ENCODE assay signal across 27 mouse cellular contexts in the genomic region with DNA sequence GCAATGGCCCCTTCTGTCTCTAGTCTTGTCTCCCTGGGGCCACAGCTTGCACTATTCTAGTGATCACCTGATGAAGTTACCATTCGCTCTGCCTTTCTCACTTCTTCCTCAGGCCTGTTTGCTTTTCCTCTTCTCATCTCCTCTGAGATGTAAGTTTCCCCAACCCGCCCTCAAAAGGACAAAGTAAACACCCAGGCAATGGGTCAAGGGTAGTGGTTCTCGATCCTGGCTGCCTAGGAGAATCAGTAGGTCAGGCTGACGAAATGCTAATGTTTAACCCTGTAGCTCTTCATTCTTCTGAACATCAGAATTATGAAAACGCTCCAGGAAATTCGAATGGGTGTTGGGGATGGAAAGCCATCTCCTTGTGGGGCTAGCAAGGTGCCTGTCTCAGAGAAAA.
DNase-seq lines count a peak whose midpoint lies in the region; ATAC-seq and TF ChIP-seq lines count a peak whose summit lies in the region.
"Had no signal": no experiment of that assay in that cellular context is flagged by ENCODE, and none has a peak within 500 bp of the region (broad histone marks: within the 10 kb centered on the region; RNA-seq: fewer than 3 reads in every experiment).

No protein-coding gene starts in this region.

- H3K36me3 ChIP-seq in liver, embryonic 16.5 days (ENCODE audit: control insufficient read depth, insufficient read depth), result no peaks in the 10 kb centered on the region
- no peaks in the 10 kb centered on the region for H3K36me3 ChIP-seq in liver, embryonic 11.5 days (ENCODE audit: control insufficient read depth, insufficient read depth, low read length)
- H3K36me3 ChIP-seq in ES-Bruce4 (ENCODE audit: control insufficient read depth, insufficient read depth, low read length, poor library complexity, severe bottlenecking), result no peaks in the 10 kb centered on the region
- H3K36me3 ChIP-seq in embryonic facial prominence, embryonic 13.5 days, result no peaks in the 10 kb centered on the region
- H3K36me3 ChIP-seq: forebrain, embryonic 12.5 days; heart, embryonic 15.5 days; hindbrain, embryonic 15.5 days; intestine, embryonic 15.5 days; liver, embryonic 15.5 days; midbrain, embryonic 10.5 days; stomach, embryonic 15.5 days had no signal

- peak overlapping the region; percentile 6; the same call in 1 of the 2 replicates for H3K27ac ChIP-seq in liver, embryonic 16.5 days (ENCODE audit: low read length)
- no peak overlapping the region for H3K27ac ChIP-seq in liver, embryonic 11.5 days (ENCODE audit: low read depth, low read length)
- peak overlapping the region; percentile 68; the same call in 1 of the 2 replicates for H3K27ac ChIP-seq in ES-Bruce4 (ENCODE audit: insufficient read depth, low read length)
- 0 out of 2 replicates have a peak overlapping the region, but pooled peaks have one; percentile 33 for H3K27ac ChIP-seq in embryonic facial prominence, embryonic 13.5 days
- H3K27ac ChIP-seq: forebrain, embryonic 12.5 days; heart, embryonic 15.5 days; hindbrain, embryonic 15.5 days; intestine, embryonic 15.5 days; layer of hippocampus, adult 2 months; liver, embryonic 15.5 days; macrophage; midbrain, embryonic 10.5 days; stomach, embryonic 15.5 days had no signal

- ATAC-seq in liver, embryonic 16.5 days (ENCODE audit: low read depth), result no peak
- no peak for ATAC-seq in liver, embryonic 11.5 days (replicated peaks; ENCODE audit: low FRiP score)
- no peak for ATAC-seq in embryonic facial prominence, embryonic 13.5 days (ENCODE audit: insufficient number of reproducible peaks, insufficient read depth, low FRiP score, low TSS enrichment, low read depth)
- ATAC-seq: intestine, embryonic 15.5 days had no signal

- no peak overlapping the region for H3K4me2 ChIP-seq in liver, embryonic 16.5 days (ENCODE audit: low read depth, low read length)
- no peak overlapping the region for H3K4me2 ChIP-seq in liver, embryonic 11.5 days
- H3K4me2 ChIP-seq in embryonic facial prominence, embryonic 13.5 days, result no peak overlapping the region
- H3K4me2 ChIP-seq: forebrain, embryonic 12.5 days; heart, embryonic 15.5 days; hindbrain, embryonic 15.5 days; intestine, embryonic 15.5 days; liver, embryonic 15.5 days; stomach, embryonic 15.5 days had no signal

- peak; percentile 59 for DNase-seq in kidney, adult 9 months
- no peak for DNase-seq in kidney, postnatal 14 days
- no peak for DNase-seq in liver, embryonic 11.5 days (ENCODE audit: low spot score)
- no peak for DNase-seq in thymus, postnatal 4 days
- DNase-seq in spleen, postnatal 36 days (ENCODE audit: low spot score in 2 of 2), result no peak
- DNase-seq: adrenal gland, adult 2 months; cerebellum, adult 11-12 months; cerebellum, postnatal 10 days; gastrocnemius, postnatal 25 days; heart, adult 18-20 months; heart, postnatal 36 days; right cerebral cortex, adult 18-20 months; right cerebral cortex, postnatal 4 days; thymus, postnatal 36 days had no signal

- H3K27me3 ChIP-seq in liver, embryonic 16.5 days (ENCODE audit: control insufficient read depth, insufficient read depth, low read depth, low read length), result no peaks in the 10 kb centered on the region
- H3K27me3 ChIP-seq in liver, embryonic 11.5 days (replicated peaks; ENCODE audit: control insufficient read depth, insufficient read depth, low read length), result no peaks in the 10 kb centered on the region
- no peaks in the 10 kb centered on the region for H3K27me3 ChIP-seq in ES-Bruce4 (ENCODE audit: control insufficient read depth, insufficient read depth, low read length, poor library complexity, severe bottlenecking)
- no peaks in the 10 kb centered on the region for H3K27me3 ChIP-seq in embryonic facial prominence, embryonic 13.5 days
- H3K27me3 ChIP-seq: forebrain, embryonic 12.5 days; heart, embryonic 15.5 days; hindbrain, embryonic 15.5 days; intestine, embryonic 15.5 days; liver, embryonic 15.5 days; stomach, embryonic 15.5 days had no signal

- TF ChIP-seq CTCF in ES-Bruce4 (IDR thresholded peaks at IDR 0.05; ENCODE audit: low read depth, low read length), result no peak

- no peak for TF ChIP-seq POLR2A in ES-Bruce4 (IDR thresholded peaks at IDR 0.05; ENCODE audit: insufficient read depth, low read length)

- peaks cover 6% of the 10 kb centered on the region for H3K4me1 ChIP-seq in liver, embryonic 16.5 days (ENCODE audit: control insufficient read depth, low read depth, low read length)
- H3K4me1 ChIP-seq in liver, embryonic 11.5 days (replicated peaks; ENCODE audit: control insufficient read depth, insufficient read depth, low read length), result peaks cover 47% of the 10 kb centered on the region
- peaks cover 22% of the 10 kb centered on the region for H3K4me1 ChIP-seq in ES-Bruce4 (ENCODE audit: control insufficient read depth, insufficient read depth, low read length)
- H3K4me1 ChIP-seq in embryonic facial prominence, embryonic 13.5 days, result peaks cover 71% of the 10 kb centered on the region
- H3K4me1 ChIP-seq: hindbrain, embryonic 15.5 days had no signal

- no peak overlapping the region for H3K9ac ChIP-seq in liver, embryonic 16.5 days (ENCODE audit: low read depth, low read length)
- no peak overlapping the region for H3K9ac ChIP-seq in liver, embryonic 11.5 days (ENCODE audit: low read depth, low read length)
- no peak overlapping the region for H3K9ac ChIP-seq in ES-Bruce4 (ENCODE audit: low read depth, poor library complexity, severe bottlenecking)
- no peak overlapping the region for H3K9ac ChIP-seq in embryonic facial prominence, embryonic 13.5 days
- H3K9ac ChIP-seq: forebrain, embryonic 12.5 days; heart, embryonic 15.5 days; hindbrain, embryonic 15.5 days; intestine, embryonic 15.5 days; liver, embryonic 15.5 days; stomach, embryonic 15.5 days had no signal

- no peak overlapping the region for H3K4me3 ChIP-seq in liver, embryonic 16.5 days (ENCODE audit: low read depth, low read length)
- H3K4me3 ChIP-seq in liver, embryonic 11.5 days (ENCODE audit: low read depth, low read length), result no peak overlapping the region
- no peak overlapping the region for H3K4me3 ChIP-seq in ES-Bruce4 (ENCODE audit: low read depth, low read length)
- no peak overlapping the region for H3K4me3 ChIP-seq in embryonic facial prominence, embryonic 13.5 days
- H3K4me3 ChIP-seq: erythroblast, embryonic 14.5 days; forebrain, embryonic 12.5 days; heart, embryonic 15.5 days; hindbrain, embryonic 15.5 days; intestine, embryonic 15.5 days; layer of hippocampus, adult 2 months; liver, embryonic 15.5 days; midbrain, embryonic 10.5 days; stomach, embryonic 15.5 days had no signal

- 48% methylated on average over 6 of the region's 6 CpGs for WGBS in liver, embryonic 16.5 days (ENCODE audit: insufficient replicate concordance)
- 74% methylated on average over 6 of the region's 6 CpGs for WGBS in liver, embryonic 11.5 days
- 88% methylated on average over 6 of the region's 6 CpGs for WGBS in embryonic facial prominence, embryonic 13.5 days

- H3K9me3 ChIP-seq in liver, embryonic 16.5 days (replicated peaks; ENCODE audit: control insufficient read depth, low read length), result no peaks in the 10 kb centered on the region
- H3K9me3 ChIP-seq in liver, embryonic 11.5 days (ENCODE audit: control insufficient read depth, low read length), result no peaks in the 10 kb centered on the region
- no peaks in the 10 kb centered on the region for H3K9me3 ChIP-seq in ES-Bruce4 (replicated peaks; ENCODE audit: control insufficient read depth, insufficient read depth, low read length, poor library complexity, severe bottlenecking)
- no peaks in the 10 kb centered on the region; the same call in 1 of the 2 replicates for H3K9me3 ChIP-seq in embryonic facial prominence, embryonic 13.5 days
- H3K9me3 ChIP-seq: forebrain, embryonic 12.5 days; heart, embryonic 15.5 days; hindbrain, embryonic 15.5 days; intestine, embryonic 15.5 days; liver, embryonic 15.5 days; midbrain, embryonic 10.5 days; stomach, embryonic 15.5 days had no signal

- TF ChIP-seq EP300 in ES-Bruce4 (IDR thresholded peaks at IDR 0.05; ENCODE audit: insufficient read depth, low read depth, low read length), result no peak
